Comparison of ENCODE assay signal across 13 mouse cellular contexts in the genomic region with DNA sequence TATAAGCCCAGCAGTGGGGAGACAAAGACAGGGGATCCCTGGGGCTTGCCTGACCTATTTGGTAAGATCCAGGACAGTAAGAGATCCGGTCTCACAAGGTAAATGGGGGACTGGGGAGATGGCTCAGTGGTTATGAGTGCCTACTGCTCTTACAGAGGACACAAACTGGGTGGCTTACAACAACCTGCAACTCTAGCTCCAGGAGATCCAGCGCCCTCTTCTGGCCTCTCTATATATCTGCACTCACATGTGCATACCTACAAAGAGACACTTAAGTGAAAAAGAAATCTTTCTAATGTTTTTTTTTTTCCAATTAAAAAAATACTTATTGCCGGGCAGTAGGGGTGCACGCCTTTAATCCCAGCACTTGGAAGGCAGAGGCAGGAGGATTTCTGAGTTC.
"Had no signal": no experiment of that assay in that cellular context is flagged by ENCODE, and none has a peak within 500 bp of the region (broad histone marks: within the 10 kb centered on the region; RNA-seq: fewer than 3 reads in every experiment).

No protein-coding gene starts in this region.

- H3K4me3 ChIP-seq: left cerebral cortex, adult 2 months; limb, embryonic 10.5 days; liver, embryonic 13.5 days; myocyte; neural tube, embryonic 15.5 days had no signal

- H3K4me2 ChIP-seq: liver, embryonic 13.5 days; neural tube, embryonic 15.5 days had no signal

- H3K9ac ChIP-seq: liver, embryonic 13.5 days; neural tube, embryonic 15.5 days had no signal

- H3K36me3 ChIP-seq: limb, embryonic 10.5 days; liver, embryonic 13.5 days; neural tube, embryonic 15.5 days had no signal

- H3K27me3 ChIP-seq: liver, embryonic 13.5 days; neural tube, embryonic 15.5 days had no signal

- H3K9me3 ChIP-seq: limb, embryonic 10.5 days; liver, embryonic 13.5 days; neural tube, embryonic 15.5 days had no signal

- H3K4me1 ChIP-seq: limb, embryonic 10.5 days; neural tube, embryonic 15.5 days had no signal

- DNase-seq: kidney, postnatal 10 days; kidney, postnatal 4 days; liver, embryonic 13.5 days; lung, adult 2 months; lung, postnatal 36 days; midbrain, embryonic 14.5 days; right cerebral cortex, adult 18-20 months; thymus, postnatal 14 days had no signal

- H3K27ac ChIP-seq: left cerebral cortex, adult 2 months; limb, embryonic 10.5 days; liver, embryonic 13.5 days; neural tube, embryonic 15.5 days; stomach, postnatal 0 days had no signal
